Mouse (Mus musculus) cerebellum, postnatal 25 days (tissue): ENCODE measurements around the gene Grm4.

ENCODE experiments used
- DNase-seq, 2 experiments: peaks; one replicate each; pipeline ENCODE4 v3.0.0; 2021; ENCODE audit warnings: mixed read lengths in 2 of 2

The Grm4 gene

DNA sequence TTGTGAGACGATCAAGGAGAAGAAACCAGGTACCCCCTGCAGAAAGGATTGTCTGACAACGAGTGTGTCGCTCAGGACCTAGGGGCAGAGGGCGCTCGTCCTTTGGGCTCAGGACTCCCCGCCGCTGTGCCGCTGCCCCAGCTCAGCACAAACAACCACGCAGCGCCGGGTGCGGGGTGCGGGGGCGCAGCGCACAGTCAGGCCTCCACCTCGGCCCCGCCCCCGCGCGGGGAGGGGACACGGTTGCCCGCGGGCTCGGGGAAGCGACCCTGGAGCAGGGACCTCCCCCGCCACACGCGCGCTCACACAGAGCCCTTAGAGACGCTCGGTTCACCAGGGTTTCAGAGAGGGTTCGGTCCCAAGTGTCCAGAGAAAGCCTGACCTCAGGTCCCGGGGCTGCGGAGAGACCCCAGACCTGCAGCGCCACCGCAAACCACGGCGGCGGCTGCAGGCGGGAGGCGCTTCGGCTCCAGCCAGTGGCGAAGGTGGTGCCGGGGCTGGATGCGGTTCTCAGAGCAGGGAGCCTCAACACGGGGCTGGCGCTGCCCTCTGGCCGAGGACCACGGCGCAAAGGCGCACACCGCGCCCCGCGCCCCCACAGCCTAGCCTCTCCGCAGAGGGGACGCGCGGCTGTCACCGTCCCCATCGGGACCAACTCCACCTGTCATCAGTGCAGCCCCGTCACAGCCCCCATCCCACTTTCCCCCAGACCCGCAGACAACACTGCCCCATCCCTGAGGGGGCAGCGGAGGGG lies 9.2 kb downstream of the Grm4 start:
- DNase-seq: peak; percentile 90 to 93

GRCm38 (mm10) chr17:27511125-27511735 lies 10.0 kb downstream of the Grm4 start:
- DNase-seq: peak; percentile 51 to 63

DNA sequence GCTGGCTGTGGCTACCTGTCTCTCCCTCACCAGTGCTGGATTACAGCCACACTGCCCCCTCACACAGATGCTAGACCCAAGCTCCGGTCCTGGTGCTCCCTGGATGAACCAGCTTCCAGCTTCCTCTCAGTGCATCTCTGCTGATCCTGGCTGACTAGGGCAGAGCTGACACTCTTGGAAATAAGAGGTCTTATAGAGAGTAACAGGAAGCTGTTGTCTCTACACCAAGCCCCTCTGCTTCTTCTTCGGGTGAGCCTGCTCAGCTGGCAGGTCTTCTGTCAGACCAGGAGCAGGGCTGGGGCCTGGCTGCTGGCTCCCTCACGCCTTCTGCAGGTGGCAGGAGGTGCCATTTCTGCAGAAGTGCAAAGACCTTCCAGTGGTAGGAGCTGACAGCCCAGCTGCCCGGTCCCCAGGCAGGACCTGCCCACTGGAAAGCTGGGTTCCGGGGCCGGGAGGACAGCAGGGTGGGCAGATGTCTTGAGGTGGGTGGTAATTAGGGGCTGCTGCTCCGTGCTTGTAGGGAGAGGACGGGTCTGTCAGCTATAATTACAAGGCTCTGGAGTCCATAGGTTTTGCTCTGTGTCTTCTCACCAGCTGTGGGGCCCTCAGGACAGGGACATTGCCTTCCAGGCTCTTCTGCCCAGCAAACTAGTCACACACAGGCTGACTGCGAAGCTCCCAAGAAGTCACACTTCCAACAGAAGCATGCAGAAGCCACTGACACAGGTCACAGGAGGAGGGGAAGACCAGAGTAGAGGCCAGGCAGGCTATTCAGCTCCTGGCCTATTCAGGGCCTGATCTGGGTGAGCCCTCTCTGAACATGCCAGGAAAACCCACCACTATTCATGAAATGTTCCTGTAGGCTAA lies 10.7 kb downstream of the Grm4 start:
- peak; percentile 67 to 71 for DNase-seq

DNA sequence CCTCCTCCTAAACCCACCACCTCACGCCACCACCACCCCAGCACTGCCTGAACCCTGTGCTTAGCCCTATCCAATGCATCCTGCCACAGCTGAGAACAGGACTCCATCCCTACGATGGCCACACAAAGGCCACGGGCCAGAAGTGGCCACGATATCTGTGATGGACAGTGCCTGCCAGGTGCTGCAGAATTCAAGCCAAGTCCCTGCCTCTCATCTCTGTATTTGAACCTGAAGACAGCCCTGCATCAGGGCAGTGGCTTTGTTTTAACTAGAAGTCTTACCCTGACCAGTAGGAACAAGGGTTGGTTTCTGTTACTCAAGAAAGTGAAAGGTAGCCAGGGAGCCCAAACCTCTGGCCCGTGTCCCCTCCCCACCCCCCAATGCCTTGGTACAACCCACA lies 12.1 kb downstream of the Grm4 start:
- peak; percentile 60 to 64 for DNase-seq

GRCm38 (mm10) chr17:27508513-27508912 lies 12.7 kb downstream of the Grm4 start:
- peak; percentile 53 for DNase-seq

- DNase-seq: peak in 1 of 2 experiments; percentile 55
Observed at GRCm38 (mm10) chr17:27508002-27508401, 13.2 kb downstream of the Grm4 start.

DNA sequence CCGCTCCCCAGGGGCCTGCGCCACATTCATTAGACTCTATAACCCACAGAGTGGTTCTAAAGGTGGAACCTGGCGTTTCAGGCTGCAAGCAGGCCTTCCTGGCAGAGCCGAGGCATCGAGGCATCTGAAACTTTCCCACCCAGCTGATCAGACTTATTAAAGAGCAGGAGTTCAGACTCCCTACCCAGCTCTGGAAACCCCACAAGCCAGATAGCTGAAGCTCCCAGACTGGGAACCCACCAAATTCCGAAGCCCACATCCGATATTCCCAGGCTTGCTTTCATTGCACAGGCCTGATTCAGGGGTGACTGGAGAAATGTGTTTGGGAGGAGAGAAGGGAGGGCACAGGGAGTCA lies 13.6 kb downstream of the Grm4 start:
- peak in 1 of 2 experiments; percentile 59 for DNase-seq

DNA sequence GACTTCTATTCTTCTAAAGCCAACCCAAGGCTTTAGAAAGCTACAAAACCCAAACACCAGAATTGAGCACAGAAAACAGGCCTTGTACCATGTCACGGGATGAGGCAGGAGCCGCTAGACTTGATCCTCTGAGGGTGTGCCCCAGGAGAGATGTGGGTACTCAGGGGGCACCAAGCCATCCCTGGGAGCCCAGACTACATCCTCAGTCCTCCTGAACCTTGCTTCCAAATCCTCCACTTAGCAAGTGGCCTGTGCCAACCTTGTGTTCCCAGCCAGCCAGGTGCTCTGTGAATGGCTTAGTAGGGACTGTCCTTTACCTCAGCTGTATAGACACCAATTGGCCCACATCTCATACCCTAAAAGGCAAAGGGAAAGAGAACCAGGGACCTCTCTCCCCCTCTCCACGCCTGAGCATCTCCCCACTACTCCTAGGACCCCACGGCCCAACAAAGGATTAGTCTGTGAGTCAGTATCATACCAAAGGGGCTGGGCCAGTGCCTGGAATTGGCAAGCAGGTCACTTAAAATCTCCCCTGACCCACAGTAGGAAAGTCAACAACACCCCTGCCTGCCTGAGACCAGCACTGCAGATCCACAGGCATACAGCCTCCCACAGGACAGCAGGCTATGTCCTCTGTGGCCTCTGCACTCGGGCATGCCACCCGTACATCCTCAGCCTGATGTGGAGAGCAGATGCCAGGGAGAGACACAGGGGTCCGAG lies 14.2 kb downstream of the Grm4 start:
- peak; percentile 55 to 56 for DNase-seq

DNA sequence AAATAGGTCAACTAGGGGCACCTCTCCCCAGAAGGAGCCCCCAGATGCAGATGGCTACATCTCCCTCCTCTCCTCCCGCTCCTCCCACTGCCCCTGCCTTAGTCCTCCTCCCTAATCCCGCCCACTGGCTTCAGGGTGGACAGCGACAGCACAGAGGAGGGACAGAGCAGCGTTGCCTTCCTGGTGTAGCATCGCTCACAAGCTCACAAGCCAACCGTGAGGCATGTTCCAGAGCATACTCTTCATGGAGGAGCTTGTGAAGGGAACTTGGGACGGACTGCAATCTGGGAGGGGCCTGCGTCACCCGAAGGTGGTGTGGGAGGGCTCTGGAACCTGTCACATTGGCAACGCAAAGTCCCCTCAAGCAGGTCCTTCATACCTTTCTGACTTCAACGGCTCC lies 14.8 kb downstream of the Grm4 start:
- peak; percentile 73 to 80 for DNase-seq

- peak in 1 of 2 experiments; percentile 55 for DNase-seq
Observed at GRCm38 (mm10) chr17:27505221-27505881, 15.9 kb downstream of the Grm4 start.

- DNase-seq: peak; percentile 51 to 59
Observed at GRCm38 (mm10) chr17:27503869-27504268, 17.3 kb downstream of the Grm4 start.

GRCm38 (mm10) chr17:27502736-27503445 lies 18.3 kb downstream of the Grm4 start:
- DNase-seq: peak; percentile 53 to 59

GRCm38 (mm10) chr17:27502288-27502687 lies 18.9 kb downstream of the Grm4 start:
- DNase-seq: peak; percentile 42 to 55

- peak; percentile 67 to 82 for DNase-seq
Observed at GRCm38 (mm10) chr17:27501331-27502251, 19.6 kb downstream of the Grm4 start.

DNA sequence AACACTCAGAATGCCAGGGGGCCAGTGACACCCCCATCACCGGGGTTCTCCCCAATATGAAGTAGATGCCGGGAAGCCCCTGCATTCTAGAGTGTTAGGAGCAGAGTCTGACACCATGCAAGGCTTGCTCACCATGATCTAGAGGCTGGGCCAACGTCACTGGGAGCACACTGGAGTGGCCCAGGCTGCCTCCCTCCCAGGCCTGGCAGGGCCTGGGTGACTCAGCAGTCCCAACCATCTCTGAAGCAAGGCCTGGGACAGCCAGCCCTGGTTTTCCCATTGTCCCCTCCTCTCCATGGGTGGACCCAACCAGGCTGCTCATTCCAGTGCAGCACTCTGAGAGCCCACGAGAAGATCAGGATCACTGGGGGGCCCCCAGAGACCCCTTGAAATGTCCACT lies 20.4 kb downstream of the Grm4 start:
- peak; percentile 64 to 65 for DNase-seq

DNA sequence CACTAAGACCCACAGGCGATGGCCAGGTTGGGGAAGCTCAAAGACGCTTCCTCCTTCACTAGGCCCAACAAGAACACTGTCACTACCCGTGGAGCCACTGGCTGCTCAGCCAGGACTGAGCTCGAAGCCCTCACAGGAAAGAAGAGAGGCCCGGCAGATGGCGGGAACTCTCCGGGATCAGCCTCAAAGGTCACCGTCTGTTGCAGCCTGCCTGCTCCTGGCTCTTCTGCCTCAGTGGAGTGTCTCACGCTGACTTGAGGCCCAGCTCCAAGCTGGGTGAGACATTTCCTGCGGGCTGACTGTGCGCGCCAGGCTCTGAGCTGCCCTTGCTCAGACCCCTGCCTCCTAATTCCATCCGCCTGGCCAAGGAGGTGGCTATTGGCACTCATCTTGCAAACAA lies 22.1 kb downstream of the Grm4 start:
- peak; percentile 96 to 97 for DNase-seq

- no peak for DNase-seq
Observed at GRCm38 (mm10) chr17:27497798-27498197, 23.4 kb downstream of the Grm4 start.

DNA sequence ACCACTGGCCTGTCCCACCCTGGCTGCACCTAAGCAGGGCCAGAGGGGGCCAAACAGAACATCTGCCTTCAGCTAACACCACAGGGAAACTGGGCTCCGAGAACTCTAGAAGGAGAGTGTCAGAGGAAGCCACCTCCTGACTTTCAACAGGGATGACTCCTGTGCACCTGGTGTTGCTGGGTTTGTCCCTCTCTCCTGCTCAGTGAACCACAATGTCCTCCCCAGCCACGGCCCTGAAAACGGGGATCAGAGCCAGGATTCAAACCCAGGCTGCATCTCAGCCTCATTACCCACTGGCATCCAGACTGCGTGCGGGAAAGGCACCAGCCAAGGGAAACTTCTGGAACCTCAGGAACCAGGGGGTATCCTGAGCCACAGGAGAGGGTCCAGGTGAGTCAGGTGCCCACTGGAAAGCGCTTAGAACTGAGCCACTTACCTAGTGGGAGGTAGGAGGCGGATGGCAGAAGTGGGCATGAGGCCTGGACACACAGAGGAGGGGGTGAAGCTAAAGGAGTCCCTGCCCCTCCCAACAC lies 26.1 kb downstream of the Grm4 start:
- DNase-seq: peak; percentile 49 to 56

DNA sequence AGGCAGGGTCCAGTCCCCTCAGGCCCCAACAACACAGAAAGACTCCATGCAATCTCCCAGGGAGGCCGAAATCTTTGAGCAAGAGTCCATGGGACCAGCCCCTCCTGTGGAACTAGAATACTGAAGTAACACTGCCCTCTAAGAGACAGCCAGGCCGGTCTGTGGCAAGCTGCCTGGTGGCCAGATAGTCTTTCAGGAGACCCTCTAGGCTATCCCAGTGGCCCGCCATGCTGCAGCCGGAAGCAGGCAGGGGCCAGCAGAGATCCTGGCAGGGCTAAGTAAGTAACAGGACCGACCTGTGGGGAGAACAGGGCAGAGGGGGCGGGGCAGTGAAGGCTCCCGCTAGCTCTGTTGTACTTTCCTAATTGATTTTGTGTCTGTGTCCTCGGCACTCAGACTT lies 27.2 kb downstream of the Grm4 start:
- peak in 1 of 2 experiments; percentile 59 for DNase-seq

DNA sequence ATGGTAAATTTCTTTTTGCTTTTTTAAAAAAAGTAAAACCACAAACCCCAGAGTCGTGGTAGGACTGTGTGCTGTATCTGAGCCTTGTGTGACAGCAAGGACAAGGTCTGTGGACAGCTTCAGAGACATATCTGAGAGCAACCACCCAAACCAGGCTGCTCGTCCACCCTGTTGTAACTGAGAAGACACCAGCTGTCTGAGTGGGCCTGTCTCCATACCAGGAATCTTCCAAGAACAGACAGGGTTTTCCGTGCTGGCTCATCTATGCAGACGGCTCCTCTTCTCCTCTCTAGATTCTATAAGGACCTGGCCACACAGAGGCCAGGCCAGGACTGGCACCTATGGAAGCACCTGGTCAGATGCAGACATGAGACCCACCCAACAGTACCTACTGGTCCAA lies 27.8 kb downstream of the Grm4 start:
- DNase-seq: no peak
